Mouse (Mus musculus) adrenal gland, postnatal 36 days (tissue): Measurements from ENCODE around the gene Caprin1. TPM values are rescaled to one million over a fixed set of nuclear protein-coding genes. Genes with fewer than 3 reads are reported as not detected.

Experiments
- DNase-seq, 2 experiments: peaks; one replicate each; pipeline ENCODE4 v3.0.0; 2021; ENCODE audit warnings: mixed read lengths in 1 of 2
- long read RNA-seq, 2 experiments: library from polyadenylated mRNA; stranded (forward); transcript quantifications; one replicate each; pipeline ENCODE4 v2.0.0; 2021; ENCODE audit warnings: borderline sequencing depth in 2 of 2
- total RNA-seq, 2 experiments: library from RNA; stranded (reverse); gene quantifications; 2 replicates each; pipeline ENCODE4 v1.2.3; 2021

The Caprin1 gene
- 100 to 1,000 TPM; 433 to 467 TPM for total RNA-seq
- long read RNA-seq, experiment 1, full-length matches to known transcripts: 139 of 235 reads
- long read RNA-seq, experiment 1, partial matches to known transcripts: 60 of 235 reads
- long read RNA-seq, experiment 1, other reads (novel, unspliced or antisense): 36 of 235 reads
- long read RNA-seq, experiment 2, full-length matches to known transcripts: 33 of 45 reads
- long read RNA-seq, experiment 2, partial matches to known transcripts: 8 of 45 reads
- long read RNA-seq, experiment 2, other reads (novel, unspliced or antisense): 4 of 45 reads

DNA sequence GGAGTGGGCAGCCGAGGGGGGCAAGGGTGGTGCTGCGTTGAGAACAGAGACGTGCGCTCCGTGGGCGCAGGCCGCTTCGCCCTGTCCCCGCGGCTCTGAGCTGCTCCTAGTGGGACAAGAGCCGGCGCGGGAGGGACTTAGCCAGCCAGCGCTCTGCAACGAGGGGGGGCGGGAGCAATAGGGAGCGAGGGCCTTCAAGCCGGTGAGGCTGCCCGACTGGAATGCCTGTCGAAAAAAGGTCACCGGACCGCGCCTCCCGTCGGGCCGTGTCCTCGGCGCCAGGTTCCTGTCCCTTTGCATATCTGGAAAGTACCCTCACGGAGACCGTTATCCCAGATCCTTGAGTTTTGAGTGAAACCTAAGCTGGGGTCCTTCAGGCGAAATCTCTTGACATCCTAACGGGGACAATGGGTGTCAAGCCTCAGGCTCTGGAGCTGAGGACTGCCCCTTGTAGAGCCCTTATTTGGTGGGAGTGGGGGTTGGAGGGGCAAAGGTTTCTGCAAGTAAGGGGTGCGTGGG is at the start of gene Caprin1:
Caprin1 (minus strand) TSS at position 159 of the 519 bp plus-strand sequence.
- DNase-seq: peak; percentile 94 to 96

DNA sequence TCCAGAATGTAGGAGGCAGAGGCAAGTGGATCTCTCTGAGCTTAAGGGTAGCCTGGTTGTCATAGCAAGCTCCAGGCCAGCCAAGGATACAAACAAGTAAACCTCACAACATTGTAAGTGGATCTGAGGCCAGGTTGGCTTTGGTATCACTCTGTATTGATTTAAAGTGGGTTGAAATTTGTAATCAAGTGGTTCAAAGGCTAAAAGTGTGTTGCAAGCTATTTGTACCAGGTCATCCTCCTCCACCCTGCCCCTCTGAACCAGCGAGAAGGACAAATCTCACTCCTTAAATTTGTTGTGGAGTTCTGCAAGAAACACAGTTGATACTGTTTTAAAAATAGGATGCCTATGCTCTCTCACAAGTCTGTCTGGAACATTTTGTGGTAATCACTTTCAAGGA is 49.4 kb upstream of the Caprin1 start:
- DNase-seq: no peak

GRCm38 (mm10) chr2:103846271-103846670 is 48.8 kb upstream of the Caprin1 start:
- no peak for DNase-seq

DNA sequence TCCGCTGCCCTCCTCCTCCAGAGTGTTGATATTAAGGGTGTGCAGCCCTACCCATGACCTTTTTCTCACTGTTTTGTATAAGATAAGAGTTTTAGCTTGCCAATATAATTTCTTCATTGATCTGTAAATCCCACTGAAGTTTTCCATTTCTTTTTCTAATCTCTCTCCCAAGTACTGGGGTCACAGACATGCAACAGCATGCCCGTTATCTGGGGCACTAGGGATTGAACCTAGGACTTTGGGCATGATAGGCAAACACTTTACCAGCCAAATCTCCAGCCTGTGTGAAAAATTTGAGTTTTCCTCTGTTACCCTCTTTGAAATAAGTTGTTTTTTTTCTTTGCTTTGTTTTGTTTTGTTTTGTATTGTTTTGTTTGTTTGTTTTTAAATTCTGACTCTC is 46.6 kb upstream of the Caprin1 start:
- DNase-seq: no peak

DNA sequence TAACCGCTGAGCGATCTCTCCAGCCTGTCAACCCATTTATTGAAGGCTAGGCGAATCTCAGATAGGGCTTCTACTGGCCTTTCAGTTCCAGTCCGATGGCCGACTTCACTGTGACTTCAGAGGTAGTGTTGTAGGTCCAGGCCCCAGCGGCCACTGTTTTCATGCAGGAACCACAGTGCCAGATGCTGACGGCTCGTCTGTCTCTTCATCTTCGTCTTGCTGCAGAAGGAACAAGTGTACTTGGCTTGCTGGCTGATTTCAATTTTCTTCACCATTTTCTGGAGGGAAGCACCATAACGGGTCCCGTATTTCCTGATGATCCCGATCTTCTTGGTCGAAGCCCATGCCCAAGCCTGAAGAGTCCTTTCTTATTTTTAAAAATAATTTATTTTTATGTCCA is 45.9 kb upstream of the Caprin1 start:
- DNase-seq: no peak

DNA sequence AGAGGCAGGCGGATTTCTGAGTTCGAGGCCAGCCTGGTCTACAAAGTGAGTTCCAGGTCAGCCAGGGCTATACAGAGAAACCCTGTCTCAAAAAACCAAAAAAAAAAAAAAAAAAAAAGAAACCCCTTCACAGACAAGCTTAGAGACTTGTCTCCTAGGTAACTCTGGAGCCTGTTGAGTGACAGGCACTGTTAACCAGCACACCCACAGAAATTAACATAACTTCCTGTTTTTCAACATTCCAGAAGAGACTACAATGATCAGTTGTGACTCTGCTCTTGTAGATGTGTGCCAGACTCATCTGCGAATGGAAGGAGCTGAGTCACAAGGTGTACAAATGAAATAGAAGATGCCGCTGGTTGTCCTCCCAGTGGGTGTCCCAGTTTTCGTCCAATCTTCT is 44.9 kb upstream of the Caprin1 start:
- DNase-seq: no peak

DNA sequence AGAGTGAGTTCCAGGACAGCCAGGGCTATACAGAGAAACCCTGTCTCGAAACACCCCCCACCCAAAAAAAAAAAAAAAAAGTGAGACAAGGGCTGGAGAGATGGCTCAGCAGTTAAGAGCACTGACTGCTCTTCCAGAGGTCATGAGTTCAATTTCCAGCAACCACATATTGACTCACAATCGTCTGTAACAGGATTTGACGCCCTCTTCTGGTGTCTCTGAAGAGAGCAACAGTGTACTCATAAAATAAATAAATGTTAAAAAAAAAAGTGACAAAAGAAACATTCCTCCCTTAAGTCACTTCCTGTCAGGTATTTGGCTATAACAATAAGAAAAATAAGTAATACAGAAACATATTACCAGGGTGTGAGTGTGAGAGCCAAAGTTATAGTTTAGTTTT is 41.0 kb upstream of the Caprin1 start:
- no peak for DNase-seq

GRCm38 (mm10) chr2:103837166-103837565 is 39.7 kb upstream of the Caprin1 start:
- peak; percentile 43 to 64 for DNase-seq

DNA sequence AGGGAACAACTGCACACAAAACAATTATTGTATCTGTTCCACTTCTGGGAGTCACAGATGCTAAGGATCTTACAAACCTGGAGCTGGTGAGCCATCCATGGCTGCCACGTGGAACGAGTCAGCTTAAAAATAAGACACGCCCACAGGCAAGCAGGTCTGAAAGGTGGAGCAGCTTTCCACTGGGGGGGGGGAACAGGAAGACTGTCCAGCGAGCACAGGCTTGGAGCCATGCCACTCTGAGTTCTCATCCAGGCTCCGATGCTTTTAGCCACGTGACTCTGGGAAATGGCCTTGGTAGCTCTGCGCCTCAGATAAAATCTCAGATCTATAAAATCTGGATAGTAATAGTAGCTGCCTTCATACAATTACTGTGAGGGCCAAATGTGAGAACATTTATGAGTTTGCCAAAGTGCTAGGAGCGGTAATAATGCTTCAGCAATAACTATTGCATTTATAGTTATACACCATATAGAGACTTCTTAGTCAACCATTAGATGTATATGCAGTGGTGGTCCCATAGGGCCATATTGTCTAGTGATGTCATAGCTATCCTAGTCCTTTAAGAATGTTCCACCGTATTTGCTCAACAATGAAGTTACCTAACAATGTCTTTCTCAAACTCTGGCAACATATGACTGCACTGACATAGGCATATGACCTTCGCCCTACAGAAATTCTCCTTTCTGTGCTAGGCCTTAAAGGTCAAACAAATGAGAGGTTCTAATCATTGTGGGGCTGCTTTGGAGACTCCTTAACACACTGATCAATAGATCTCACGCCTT is 38.4 kb upstream of the Caprin1 start:
- peak; percentile 35 to 50 for DNase-seq

DNA sequence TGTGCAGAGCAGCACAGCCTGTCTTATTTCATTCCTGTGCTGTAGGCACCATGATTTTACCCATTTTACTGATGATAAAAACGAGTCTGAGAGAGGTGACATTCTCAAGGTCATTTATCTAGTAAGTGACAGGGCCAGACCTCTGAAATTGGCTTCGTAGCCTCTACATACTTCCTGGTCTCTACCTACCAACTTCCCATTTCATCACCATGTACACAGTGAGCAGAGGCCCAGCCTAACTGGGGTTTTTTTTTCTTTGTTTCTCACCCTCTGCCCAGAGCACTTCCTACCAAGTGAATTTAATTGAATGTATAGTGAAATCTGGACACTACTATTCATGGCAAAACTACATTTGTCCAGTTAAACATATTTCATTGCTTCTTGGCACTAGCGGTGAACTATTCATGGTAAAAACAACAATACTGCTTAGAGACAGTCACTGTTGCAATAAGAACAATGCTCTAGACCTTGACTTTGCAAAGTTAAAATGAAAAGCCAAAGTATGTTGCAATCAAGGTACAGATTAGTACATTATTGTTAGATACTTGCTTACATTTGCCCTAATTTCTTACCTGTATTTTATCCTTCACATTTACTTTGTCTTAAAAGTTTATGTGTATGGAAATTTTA is 36.5 kb upstream of the Caprin1 start:
- no peak for DNase-seq

- DNase-seq: no peak
Measured at GRCm38 (mm10) chr2:103832899-103833298, 35.5 kb upstream of the Caprin1 start.

DNA sequence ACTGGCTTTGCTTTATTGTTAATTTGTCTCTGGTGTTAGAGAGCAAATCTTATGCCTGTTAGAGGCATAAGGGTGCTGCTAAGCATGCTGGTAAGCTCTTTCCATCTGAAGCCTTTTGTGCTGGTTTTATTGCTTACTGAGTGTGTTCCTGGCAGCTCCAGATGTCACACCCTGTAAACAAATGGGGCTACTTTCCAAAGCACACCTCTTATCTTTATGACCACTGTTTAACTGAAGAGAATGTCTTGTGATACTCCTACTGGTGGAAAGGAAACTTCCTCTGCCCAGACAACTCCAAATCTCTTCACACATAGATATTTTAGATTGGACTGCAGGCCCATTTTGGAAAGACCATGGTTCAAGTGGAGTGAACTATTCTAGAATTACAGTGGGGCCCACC is 31.5 kb upstream of the Caprin1 start:
- DNase-seq: no peak

DNA sequence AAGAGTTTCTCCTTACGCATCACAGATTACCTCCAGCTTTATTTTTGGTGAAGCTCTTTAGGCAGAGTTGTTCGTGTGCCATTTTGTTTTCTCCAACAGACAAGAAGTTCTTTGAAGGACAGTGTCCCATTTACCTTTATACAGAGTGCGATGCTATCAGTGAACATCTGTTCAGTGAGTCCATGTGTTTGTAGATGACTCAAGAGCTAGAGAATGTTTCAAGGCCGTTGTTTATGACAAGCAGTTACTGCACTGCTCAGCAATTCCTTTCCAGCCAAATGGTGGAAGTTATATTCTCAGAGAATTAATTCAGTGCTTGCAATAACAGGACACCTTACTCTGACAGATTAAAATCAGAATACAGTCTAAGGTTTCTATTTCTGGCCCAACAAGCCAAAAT is 27.5 kb upstream of the Caprin1 start:
- DNase-seq: no peak

DNA sequence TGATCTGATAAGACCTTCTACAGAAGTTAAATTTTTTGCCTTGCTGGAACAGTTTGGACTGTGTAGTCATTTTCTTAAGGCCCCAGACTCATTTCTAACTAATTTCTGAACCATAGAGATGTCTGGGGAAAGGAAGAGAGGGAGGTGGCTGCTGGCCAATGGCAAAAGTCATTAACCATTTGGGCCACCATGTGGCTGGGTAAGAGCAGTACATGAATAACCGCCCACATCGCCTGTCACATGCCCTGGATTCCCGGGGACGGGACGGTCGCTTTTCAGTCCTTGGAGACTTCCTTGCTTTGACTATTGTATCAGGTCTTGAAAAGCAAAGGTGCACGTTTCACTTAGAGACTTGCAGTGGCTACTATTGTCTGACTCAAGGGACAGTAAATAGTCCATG is 25.1 kb upstream of the Caprin1 start:
- no peak for DNase-seq

DNA sequence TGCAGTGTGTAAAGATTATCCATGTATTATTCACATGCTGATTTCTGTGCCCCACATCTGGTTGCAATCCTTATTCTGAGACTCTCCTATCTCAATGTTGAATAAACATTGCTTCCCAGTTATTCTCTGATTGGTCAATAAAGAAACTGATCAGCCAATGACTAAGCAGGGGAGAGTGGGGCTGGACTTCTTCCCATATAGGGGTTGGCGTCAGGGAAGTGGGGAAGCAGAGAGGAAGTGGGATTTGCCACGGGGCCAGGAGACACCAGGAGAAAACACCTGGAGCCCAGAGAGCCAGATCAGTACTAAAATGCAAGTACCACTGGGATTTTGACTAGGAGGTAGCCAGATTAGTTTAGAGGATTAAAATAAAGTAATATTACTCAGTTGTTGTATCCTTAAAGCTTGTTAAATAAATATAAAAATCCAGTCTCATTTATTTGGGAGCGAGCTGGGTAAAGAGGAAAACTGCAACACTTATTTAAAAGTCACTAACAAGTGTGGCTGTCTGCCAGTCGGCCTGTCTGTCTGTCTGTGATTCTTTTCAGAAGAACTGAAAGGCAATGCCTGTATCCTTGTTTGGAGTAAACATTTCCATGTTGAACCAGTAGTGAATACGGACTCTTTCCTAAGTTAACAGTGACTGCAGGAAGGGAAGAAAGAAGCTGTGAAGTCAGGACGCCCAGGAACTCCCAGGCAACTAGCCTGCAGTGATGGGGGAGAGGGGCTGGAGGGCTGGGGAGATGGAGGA is 19.9 kb upstream of the Caprin1 start:
- DNase-seq: peak in 1 of 2 experiments; percentile 49

DNA sequence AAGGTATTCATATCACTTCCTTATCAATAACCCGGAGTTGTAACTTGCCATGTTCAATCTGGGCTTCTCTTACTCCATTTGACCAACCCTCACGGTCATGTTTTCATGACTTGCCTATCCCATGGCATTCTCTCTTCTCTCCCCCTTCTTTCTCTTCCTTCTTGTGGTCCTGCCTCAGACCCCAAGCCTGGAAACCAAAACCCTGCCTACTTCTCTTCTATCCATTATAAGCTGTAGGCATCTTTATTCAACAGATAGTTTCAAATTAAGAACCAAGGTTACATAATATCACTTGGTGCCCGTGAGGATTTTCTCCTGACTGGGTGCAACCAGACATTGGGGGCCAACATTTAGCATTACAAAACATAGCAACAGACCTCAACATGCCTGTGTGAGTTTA is 18.5 kb upstream of the Caprin1 start:
- no peak for DNase-seq

DNA sequence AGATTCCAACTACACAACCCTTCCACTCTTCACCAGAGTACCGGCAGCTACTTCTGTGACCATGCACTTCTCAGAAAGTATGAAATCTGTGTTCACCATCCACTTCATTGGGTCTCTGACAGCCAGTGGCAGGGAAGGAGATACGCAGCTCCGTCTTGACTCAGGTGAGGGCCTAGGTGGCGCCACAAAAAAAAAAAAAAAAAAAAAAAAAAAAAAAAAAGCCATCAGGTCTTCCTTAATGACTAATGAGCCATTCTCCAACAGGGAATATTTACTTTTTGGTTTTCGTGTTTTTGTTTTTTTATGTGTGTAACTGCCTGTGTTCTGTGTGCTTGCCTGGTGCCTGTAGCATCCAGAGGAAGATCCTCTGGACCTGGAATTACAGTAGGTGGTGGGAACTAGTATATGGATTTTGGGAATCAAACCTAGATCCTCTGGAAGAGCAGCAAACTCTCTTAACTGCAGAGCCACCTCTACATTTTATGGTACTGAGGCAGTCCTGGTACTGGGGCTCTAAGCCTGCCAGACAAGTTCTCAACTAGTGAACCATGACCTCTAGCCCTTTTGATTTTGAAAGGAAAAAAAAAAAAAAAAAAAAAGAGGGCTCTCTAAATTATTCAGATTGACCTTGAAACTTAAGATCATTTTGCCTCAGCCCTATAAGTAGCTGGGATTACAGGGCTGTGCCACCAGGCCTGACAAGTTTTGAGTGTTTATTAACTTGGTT is 14.2 kb upstream of the Caprin1 start:
- DNase-seq: no peak

DNA sequence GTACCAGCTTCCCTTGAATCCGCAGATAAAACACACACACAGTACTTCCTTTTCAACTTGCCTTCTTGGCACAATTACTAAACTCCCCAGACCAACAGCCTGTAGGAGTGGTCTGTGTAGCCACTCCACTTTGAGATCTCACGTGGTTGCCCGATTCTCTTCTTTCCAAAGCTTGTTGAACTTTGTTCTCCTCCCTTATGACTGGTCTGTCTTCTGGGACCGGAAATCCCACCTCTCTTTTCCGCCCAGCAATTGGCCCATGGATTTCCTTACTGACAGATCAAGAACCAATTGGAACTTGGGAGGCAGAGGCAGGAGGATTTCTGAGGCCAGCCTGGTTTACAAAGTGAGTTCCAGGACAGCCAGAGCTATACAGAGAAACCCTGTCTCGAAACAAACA is 13.0 kb upstream of the Caprin1 start:
- DNase-seq: no peak

DNA sequence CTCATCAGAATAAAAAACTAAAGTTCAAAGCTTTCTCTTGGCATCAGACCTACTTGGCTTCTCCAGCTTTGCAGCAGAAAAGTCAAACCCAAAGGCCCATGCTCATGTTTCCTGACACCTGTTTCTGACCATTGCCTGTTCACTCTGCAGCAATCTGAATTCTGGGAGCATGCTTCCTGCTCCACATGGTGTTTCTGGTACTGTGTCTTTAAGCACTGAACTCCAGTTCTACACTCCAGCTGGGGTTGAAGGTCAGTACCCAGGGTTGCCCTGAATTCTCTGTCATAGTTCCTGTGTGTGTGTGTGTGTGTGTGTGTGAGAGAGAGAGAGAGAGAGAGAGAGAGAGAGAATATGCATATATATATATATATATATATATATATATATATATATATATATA is 11.0 kb upstream of the Caprin1 start:
- DNase-seq: peak; percentile 35

DNA sequence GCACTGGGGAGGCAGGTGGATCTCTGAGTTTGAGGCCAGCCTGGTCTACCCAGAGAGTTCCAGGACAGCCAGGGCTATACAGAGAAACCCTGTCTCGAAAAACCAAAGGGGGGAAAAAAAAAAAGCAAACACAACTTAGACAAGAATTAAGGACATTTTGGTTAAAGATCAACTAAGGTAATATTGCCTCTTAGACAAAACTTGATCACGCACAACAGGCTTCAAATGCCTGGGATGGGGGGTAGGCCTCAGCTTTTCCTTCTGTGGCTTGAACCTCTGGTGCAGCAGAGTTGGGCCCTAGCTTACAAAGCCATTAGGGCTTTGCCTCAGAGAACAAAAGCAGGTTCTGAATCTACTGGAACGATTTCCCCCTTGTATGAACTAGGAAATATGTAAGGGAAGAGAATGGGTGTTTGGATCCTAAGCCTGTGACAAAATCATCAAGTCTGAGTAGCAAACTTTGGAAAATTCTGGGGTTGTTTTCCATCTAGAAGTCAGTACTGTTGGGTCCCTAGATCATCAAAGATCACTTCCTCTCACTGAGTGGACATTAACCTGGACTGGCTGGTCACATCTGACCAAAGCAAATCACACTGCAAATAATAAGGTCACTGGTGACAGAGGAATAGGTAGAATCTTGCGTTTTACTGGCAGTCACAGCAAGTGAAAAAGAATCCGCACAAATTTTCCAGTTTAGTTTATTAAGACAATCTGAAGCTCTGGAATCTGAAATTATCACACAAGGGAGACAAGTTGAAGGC is 6.5 kb upstream of the Caprin1 start:
- no peak for DNase-seq

GRCm38 (mm10) chr2:103802422-103802821 is 5.0 kb upstream of the Caprin1 start:
- DNase-seq: no peak
